ENCODE assay signal across 13 mouse cellular contexts in genomic region chr4:101427886-101428680, GRCm38 (mm10).
"Had no signal": no experiment of that assay in that cellular context is flagged by ENCODE, and none has a peak within 500 bp of the region (broad histone marks: within the 10 kb centered on the region; RNA-seq: fewer than 3 reads in every experiment).

No protein-coding gene starts in this region.

- DNase-seq: left cerebral cortex, postnatal 4 days; lung, postnatal 14 days; right cerebral cortex, postnatal 14 days; thymus, adult 2 months; thymus, postnatal 25 days had no signal

- H3K27me3 ChIP-seq: limb, embryonic 13.5 days; lung, embryonic 15.5 days; megakaryocyte, embryonic 14.5 days; midbrain, embryonic 15.5 days; neural tube, embryonic 12.5 days; stomach, embryonic 15.5 days had no signal

- H3K27ac ChIP-seq: limb, embryonic 13.5 days; liver, embryonic 14.5 days; lung, embryonic 15.5 days; macrophage; midbrain, embryonic 15.5 days; neural tube, embryonic 12.5 days; stomach, embryonic 15.5 days had no signal

- H3K36me3 ChIP-seq: lung, embryonic 15.5 days; midbrain, embryonic 15.5 days; stomach, embryonic 15.5 days had no signal

- H3K4me1 ChIP-seq: midbrain, embryonic 15.5 days; neural tube, embryonic 12.5 days; stomach, embryonic 15.5 days had no signal

- H3K4me3 ChIP-seq: limb, embryonic 13.5 days; lung, embryonic 15.5 days; megakaryocyte, embryonic 14.5 days; midbrain, embryonic 15.5 days; neural tube, embryonic 12.5 days; stomach, embryonic 15.5 days had no signal

- H3K9ac ChIP-seq: limb, embryonic 13.5 days; liver, embryonic 14.5 days; lung, embryonic 15.5 days; midbrain, embryonic 15.5 days; neural tube, embryonic 12.5 days; stomach, embryonic 15.5 days had no signal
